Mouse (Mus musculus): ENCODE data around the gene Asb11. TPM values are rescaled to one million over a fixed set of nuclear protein-coding genes. Genes with fewer than 3 reads are reported as not detected.

Gene Asb11
- polyA plus RNA-seq, 1 experiment, result not detected

DNA sequence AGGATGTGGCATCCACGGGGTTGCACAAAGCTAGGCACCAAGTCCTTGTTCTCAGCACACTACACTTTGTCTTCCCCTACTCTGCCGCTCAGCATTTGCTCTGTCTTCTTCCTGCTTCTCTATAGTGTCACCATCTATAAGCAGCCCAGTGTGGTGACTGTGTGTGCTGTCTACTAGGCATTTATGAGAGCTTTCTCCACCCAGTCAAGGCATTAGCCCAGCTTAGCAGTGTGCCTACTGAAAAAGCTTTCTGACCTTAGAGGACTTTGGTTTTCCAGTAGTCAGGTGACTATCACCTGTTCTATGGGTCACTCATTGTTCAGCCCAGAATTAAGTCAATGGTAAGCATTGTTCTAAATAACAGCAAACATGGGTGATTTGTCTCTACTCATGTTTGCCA lies 5.7 kb upstream of the Asb11 start:
- TF ChIP-seq GATA1 (IDR thresholded peaks at IDR 0.05; ENCODE audit: low read length), result no peak

DNA sequence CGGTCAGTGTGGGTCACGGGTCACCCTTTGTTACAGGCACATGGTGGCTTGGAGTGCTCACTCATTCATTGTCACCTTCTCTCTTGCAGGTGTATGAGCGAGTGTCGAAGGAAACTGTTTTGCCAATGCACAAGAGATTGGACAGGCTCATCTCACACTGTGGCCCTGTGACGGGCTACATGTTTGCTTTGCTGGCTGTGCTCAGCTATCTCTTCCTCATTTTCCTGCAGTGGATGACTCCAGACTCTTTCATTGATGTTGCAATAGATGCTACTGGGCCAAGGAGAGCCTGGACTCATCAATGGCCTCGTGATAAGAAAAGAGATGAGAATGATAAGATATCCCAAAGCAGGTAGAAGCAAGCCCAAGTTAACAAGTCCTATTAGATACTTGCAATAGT lies 5.3 kb upstream of the Asb11 start:
- no peak for TF ChIP-seq GATA1 (IDR thresholded peaks at IDR 0.05; ENCODE audit: low read length)

DNA sequence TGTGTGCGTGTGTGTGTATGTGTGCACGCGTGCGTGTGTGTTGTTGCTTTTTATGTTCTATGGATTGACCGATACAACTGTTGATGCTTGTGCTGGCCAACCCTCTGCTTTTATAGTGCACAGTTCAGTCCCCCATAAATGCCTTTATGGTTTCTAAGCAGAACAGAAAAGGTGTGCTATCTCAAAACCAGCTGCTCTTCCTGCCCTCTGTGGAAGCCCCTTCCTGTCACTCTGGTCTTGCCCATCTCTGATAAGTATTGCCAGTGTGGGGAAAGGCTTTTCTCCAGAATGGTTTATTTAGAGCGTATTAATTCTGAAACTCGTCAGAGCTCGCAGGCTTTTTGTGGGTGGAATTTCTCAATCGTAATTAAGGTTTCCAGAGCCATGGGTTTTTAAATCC lies 4.1 kb upstream of the Asb11 start:
- no peak for TF ChIP-seq GATA1 (IDR thresholded peaks at IDR 0.05; ENCODE audit: low read length)

DNA sequence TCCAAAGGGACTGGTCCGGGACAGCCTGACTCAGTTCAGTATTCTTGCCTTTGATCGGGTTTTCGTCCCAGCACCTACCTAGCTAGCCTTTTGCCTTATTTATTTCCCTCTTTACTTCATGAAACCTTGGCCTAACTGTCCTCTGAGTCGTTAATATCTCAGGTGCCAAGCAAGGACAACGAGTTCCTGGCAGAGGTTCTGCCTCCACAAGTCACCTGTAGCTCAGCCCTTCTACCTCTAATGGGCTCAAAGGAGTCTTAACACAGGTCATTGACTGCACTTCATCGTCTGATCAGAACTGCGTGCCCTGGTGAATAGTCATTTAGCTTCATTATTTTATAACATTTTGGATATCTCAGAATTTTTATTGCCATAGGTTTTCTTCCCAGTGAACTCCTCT lies 2.7 kb downstream of the Asb11 start:
- no peak for TF ChIP-seq GATA1 (IDR thresholded peaks at IDR 0.05; ENCODE audit: low read length)

DNA sequence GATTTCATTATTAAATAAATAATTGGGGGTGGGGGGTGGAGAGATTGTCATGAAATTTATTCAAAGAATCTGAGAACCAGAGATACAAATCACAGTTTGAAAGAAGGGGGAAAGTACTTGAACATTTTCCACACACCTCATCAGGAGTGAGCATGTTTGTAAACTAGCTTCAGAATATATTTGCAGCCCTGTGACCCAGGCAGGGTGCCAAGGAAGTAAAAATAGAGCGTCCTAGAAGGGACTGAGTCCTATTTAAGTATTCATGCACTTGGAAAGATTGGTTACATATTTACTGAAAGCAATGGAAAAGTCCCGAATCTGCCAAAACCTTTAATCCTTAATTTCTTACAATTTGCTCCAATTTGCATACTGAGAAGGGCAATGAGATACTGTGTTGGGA lies 3.3 kb downstream of the Asb11 start:
- TF ChIP-seq GATA1 (IDR thresholded peaks at IDR 0.05; ENCODE audit: low read length), result no peak

DNA sequence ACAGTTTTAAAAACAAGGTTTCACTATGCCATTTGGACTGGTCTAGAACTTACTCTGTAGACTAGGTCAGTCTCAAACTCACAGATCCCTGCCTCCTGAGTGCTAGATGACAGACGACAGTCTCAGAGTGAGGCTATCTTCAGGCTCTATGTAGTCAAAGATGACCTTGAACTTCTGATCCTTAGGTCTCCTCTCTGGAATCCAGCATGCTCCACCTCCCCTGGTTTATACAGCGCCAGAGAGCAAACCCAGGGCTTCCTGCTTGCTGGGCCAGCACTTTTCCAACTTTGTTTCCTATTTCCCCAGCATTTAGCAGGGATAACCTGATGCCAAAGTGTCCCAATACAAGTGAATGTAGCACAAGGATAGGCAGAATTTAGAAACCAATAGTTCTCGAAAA lies 3.9 kb downstream of the Asb11 start:
- TF ChIP-seq GATA1 (IDR thresholded peaks at IDR 0.05; ENCODE audit: low read length), result no peak

DNA sequence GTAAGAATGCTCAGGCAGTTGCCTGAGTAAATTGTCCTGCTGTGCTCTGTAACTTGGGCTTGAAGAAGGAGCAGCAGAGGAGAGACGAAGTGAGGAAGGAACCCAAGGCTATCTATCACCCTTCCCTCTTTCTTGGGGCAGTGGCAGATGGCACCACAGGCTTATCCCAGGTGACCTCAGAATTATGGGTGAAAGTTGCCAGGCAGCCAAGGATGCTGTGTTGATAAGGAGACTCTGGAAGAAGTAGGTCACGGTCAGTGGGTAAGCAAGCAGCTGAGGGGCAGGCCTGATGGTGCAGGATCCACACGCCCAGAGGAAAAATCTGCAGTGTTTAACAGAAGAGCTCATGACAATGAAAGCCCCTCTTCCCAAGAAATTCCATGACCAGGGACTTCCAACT lies 4.5 kb downstream of the Asb11 start:
- no peak for TF ChIP-seq GATA1 (IDR thresholded peaks at IDR 0.05; ENCODE audit: low read length)

DNA sequence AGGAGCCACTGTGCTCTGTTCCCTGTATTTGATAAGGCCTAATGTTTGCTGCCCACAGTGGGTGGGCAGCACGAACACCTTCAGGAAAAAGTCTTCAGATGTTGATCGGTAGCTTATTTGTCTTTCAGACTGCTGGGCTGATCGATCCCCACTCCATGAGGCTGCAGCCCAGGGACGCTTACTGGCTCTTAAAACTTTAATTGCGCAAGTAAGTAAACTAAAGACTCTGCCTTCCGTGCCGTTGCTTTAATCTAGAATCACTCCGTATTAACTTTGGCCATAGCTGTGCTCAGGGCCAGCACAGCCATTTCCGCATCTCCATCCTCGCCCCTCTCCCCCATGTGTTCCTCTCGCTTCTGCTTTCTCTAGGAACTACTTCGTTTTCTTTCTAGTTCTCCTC lies 8.8 kb downstream of the Asb11 start:
- no peak for TF ChIP-seq GATA1 (IDR thresholded peaks at IDR 0.05; ENCODE audit: low read length)

DNA sequence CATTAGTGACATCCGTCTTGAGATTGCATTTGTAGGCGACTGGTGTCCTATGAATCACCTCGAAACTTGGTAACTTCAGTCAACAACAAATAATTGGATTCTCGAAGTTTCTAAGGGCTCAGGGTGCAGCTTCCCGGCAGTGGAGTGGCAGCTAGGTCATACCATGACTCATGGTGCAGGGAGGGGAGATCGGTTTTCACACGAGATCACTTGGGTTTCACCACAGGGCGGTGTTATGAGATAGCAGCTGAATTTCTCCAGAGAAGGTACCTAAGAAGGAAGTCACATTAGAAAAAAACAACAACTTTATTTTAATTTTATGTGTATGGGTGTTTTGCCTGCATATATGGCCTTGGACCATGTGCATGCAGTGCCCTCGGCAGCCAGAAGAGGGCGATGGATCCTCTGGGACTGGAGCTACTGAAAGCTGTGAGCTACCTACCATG lies 9.3 kb downstream of the Asb11 start:
- TF ChIP-seq GATA1 (IDR thresholded peaks at IDR 0.05; ENCODE audit: low read length), result no peak

DNA sequence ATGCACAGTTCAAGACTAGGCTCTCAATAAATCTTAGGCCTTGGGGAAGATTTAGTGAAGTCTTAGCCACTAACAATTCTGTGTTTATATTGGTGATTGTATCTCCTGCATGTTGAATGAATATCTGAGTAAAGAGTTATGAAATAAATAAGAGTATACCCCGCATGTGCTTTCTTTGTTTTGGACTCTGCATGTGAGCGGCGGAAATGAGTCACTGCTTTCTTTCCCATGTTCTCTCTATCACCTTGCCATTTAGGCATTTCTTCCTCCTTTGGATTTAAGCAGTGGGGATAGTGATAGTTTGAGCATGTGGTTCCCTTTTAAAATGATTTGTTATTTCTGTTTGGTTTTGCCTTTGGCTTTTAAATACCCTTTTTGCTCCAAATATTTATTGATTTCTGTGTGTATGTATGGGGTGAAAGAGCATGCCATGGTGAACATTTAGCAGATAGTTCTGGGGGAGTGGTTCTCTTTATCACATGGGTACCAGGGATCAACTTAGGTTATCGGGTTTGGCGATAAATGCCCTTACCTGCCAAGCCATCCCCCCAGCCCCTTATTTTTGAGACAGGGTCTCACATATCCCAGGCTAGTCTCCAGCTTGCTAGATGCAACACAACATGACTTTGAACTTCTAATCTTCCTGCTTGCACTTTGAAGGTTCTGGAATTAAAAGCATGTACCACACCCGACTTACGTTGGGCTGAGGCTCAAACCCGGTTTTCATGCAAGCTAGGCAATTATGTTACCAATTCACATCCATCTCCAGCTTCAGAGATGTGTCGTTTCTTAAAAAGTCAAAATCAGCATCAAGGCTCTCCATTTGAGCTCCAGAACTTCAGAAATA lies 10.3 kb downstream of the Asb11 start:
- TF ChIP-seq GATA1 (IDR thresholded peaks at IDR 0.05; ENCODE audit: low read length), result no peak

DNA sequence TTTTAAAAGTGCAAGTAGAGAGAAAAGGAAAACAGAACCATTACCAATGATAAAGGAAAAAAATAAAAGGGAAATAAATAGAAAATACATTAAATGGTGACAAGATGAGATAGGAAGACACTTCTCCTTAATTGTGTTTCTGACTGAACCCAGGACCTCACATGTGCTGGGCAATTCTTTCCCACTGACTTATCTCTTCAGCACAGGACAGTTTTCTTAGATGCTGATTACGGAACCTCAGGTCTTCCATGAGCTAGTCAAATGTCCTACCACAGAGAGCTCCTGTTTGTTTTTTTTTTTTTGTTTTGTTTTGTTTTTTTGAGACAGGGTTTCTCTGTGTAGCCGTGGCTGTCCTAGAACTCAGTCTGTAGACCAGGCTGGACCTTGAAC lies 10.9 kb downstream of the Asb11 start:
- no peak for TF ChIP-seq GATA1 (IDR thresholded peaks at IDR 0.05; ENCODE audit: low read length)

DNA sequence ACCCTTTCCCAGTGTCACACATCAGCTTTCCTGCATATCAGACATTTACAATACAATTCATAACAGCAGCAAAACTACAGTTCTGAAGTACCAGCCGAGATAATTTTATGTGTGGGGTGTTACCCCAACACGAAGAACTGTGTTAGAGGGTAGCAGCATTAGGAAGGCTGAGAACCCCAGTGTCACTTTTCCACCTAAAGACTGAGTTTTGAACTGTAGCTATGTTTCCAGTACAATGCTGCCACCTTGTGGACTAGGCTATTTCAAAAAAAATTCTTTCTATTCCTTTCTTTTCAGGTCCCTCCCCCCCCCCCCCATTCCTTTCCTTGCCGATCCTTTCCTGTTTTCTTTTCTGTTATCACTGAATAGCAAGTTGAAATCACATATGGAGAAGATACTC lies 12.4 kb downstream of the Asb11 start:
- TF ChIP-seq GATA1 (IDR thresholded peaks at IDR 0.05; ENCODE audit: low read length), result no peak

DNA sequence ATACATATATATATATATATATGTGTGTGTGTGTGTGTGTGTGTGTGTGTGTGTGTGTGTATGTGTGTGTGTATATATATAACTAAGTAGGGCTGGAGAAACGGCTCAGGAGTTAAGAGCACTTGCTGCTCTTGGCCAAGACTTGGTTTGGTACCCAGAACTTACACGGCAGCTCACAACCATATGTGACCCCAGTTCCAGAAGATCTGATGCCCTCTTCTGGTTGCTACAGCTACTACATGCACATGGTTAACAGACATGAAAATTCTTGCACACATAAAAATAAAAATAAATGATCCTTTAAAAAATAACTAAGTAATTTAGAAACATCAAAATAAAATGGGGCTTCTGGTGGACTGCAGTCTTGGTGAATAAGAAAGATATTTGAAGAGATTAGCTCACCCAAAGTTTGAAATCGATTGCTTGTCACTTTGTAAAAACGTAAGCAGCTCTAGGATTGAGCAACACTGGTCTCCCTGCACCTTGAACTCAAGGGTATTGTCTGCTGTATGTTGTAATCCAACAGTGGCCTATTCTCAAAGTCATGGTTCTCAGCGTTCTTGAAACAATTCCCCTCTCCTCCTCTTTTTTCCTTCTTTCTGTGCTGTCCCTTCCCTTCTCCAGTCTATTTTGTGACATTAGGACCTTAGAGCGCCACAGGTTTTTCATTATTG lies 22.5 kb downstream of the Asb11 start:
- TF ChIP-seq GATA1 (IDR thresholded peaks at IDR 0.05; ENCODE audit: low read length), result no peak

DNA sequence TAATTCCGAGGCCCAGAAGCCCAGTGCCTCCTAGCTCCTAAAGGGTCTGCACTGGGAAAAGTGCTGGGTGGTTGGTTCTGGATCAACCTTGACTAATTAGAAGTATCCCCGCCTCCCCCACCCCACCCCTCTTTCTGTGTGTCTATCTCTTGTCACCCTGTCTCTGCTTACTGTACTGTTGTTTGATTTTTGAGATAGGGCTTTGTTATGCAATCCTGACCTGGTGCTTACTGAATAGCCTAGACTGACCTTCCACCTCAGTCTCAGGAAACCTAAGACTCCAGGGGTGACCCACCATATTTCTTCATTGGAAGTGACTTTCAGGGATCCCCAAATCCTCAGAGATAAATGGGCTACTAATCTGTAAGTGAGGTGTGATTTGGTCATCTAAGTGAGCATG lies 65.5 kb downstream of the Asb11 start:
- TF ChIP-seq GATA1 (IDR thresholded peaks at IDR 0.05; ENCODE audit: low read length), result no peak

DNA sequence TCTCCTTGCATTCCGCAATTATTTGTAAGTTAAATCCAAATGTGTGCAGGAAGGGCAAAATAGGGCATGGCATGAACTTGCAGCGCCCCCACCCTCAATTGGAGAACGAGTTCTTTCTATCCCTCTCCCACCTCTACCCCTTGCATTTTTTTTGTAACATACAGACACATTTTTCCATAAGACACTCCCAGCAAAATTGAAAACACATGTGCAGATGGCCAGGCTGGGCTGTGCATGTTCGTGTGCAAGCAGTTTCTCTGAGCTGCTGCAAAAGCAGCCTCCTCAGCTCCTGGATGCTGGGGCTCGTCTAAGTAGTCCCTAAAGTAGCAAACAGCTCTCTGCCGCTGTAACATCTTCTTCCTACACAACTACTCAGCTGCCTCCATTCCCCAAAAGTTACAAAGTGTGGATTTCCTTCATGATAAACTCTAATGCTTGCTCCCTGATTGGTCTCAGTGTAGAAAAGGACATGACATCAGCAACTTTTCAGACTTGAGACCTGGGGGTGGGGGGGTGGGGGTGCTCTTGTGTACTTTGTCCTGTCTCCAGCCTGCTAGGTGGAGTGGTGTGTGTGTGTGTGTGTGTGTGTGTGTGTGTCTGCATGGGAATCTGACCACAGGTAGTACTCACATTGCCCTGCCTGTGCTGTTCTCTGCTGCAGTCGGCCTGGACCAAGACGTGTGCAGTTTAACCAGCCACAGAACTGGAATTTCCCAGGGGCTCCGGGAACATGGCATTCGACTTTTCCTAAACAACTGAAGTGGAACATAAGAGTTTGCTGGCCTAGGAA lies 69.1 kb downstream of the Asb11 start, which contains the start of gene Asb9:
Asb9 (plus strand) TSS at position 619 of the 790 bp plus-strand sequence.
- no peak for TF ChIP-seq GATA1 (IDR thresholded peaks at IDR 0.05; ENCODE audit: low read length)

DNA sequence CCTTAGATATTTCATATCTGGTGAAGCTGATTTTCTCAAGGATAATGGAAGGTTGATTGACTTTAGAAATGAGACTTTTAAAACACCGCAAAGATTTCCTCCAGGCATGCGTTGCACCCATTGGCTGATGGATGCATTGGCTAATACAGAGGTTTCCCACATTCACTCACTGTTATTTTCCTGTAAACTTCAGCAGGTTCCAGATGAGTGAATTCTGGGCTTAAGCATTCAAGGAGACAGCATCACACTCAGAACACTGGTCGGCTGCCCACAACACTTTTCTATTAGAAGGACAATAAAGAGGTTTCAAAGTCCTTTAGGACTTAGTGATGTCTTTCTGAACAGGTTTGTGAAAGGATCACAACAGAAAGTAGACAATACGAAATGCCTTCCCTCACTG lies 70.3 kb downstream of the Asb11 start:
- no peak for TF ChIP-seq GATA1 (IDR thresholded peaks at IDR 0.05; ENCODE audit: low read length)
